Mouse (Mus musculus) thymus, adult 2 months (tissue): ENCODE results near the gene Xbp1.

Experiments used
- CTCF ChIP-seq: fragments of 200-500 bp; IDR thresholded peaks from 2 replicates; pipeline ENCODE4 v1.5.1; 2012; ENCODE audit warnings: mild to moderate bottlenecking, control low read depth, low read length, moderate library complexity, borderline replicate concordance; ENCODE audit not compliant: control insufficient read depth, poor library complexity, insufficient read depth; ENCODE audit errors: extremely low read depth
- POLR2A ChIP-seq: fragments of 200-500 bp; IDR thresholded peaks from 2 replicates; pipeline ENCODE4 v1.6.1; 2012; ENCODE audit warnings: mild to moderate bottlenecking, low read length, control low read depth, moderate library complexity; ENCODE audit not compliant: control insufficient read depth, poor library complexity, insufficient read depth; ENCODE audit errors: extremely low read depth

- TF ChIP-seq POLR2A (no peak), CTCF (no peak)
Measured at GRCm38 (mm10) chr11:5515196-5515595, 5.3 kb upstream of the Xbp1 start.
